17 mouse cellular contexts compared by ENCODE assay signal in genomic region chr9:112119535-112119934, GRCm38 (mm10).
A peak's percentile ranks its signal among the peaks of the same experiment; 100 is the strongest.
DNase-seq lines count a peak whose midpoint lies in the region; ATAC-seq lines count a peak whose summit lies in the region.
"Had no signal": no experiment of that assay in that cellular context is flagged by ENCODE, and none has a peak within 500 bp of the region (broad histone marks: within the 10 kb centered on the region; RNA-seq: fewer than 3 reads in every experiment).

No protein-coding gene starts in this region.

- no peaks in the 10 kb centered on the region for H3K9me3 ChIP-seq in hindbrain, embryonic 14.5 days (ENCODE audit: control insufficient read depth, low read length)
- no peaks in the 10 kb centered on the region for H3K9me3 ChIP-seq in hindbrain, embryonic 12.5 days (replicated peaks)
- no peaks in the 10 kb centered on the region for H3K9me3 ChIP-seq in midbrain, embryonic 14.5 days (ENCODE audit: control insufficient read depth, low read length)
- H3K9me3 ChIP-seq: heart, embryonic 15.5 days; midbrain, embryonic 12.5 days had no signal

- DNase-seq in cerebellum, adult 8-10 months: peak; percentile 32
- no peak for DNase-seq in cerebellum, adult 11-12 months
- no peak for DNase-seq in hindbrain, embryonic 14.5 days (ENCODE audit: low spot score)
- peak; percentile 44 for DNase-seq in R1 (ENCODE audit: low read depth, low spot score)
- DNase-seq in midbrain, embryonic 14.5 days: no peak
- DNase-seq in thymus, postnatal 4 days: no peak
- DNase-seq in kidney, postnatal 10 days: no peak
- DNase-seq: adrenal gland, postnatal 36 days; heart, adult 18-20 months; kidney, adult 8-10 months; kidney, postnatal 4 days; layer of hippocampus, postnatal 36 days; lung, postnatal 14 days; thymus, postnatal 25 days had no signal

- 35% methylated on average over 3 of the region's 3 CpGs for whole genome bisulfite sequencing in hindbrain, embryonic 14.5 days
- 29% methylated on average over 3 of the region's 3 CpGs for WGBS in hindbrain, embryonic 12.5 days
- WGBS in midbrain, embryonic 14.5 days: 24% methylated on average over 3 of the region's 3 CpGs

- ATAC-seq in hindbrain, embryonic 14.5 days (ENCODE audit: low FRiP score): no peak
- no peak for ATAC-seq in hindbrain, embryonic 12.5 days (ENCODE audit: low FRiP score)
- ATAC-seq in midbrain, embryonic 14.5 days (ENCODE audit: low FRiP score, low TSS enrichment): no peak

- 0 out of 2 replicates have a peak, but pooled peaks cover 8% of the 10 kb centered on the region for H3K27me3 ChIP-seq in hindbrain, embryonic 14.5 days (ENCODE audit: control insufficient read depth, insufficient read depth, low read length)
- H3K27me3 ChIP-seq in hindbrain, embryonic 12.5 days: peaks cover 14% of the 10 kb centered on the region
- H3K27me3 ChIP-seq in midbrain, embryonic 14.5 days (ENCODE audit: control insufficient read depth, insufficient read depth, low read length): no peaks in the 10 kb centered on the region
- H3K27me3 ChIP-seq: heart, embryonic 15.5 days had no signal

- no peak overlapping the region for H3K4me3 ChIP-seq in hindbrain, embryonic 14.5 days (replicated peaks; ENCODE audit: low read length)
- H3K4me3 ChIP-seq in hindbrain, embryonic 12.5 days: no peak overlapping the region
- H3K4me3 ChIP-seq in midbrain, embryonic 14.5 days (replicated peaks; ENCODE audit: low read depth, low read length): no peak overlapping the region

- H3K4me2 ChIP-seq in hindbrain, embryonic 14.5 days (replicated peaks): 0 out of 2 replicates have a peak overlapping the region, but pooled peaks have one; percentile 55
- H3K4me2 ChIP-seq in hindbrain, embryonic 12.5 days (replicated peaks): no peak overlapping the region
- peak overlapping the region; percentile 53; the same call in 1 of the 2 replicates for H3K4me2 ChIP-seq in midbrain, embryonic 14.5 days (ENCODE audit: low read length)

- peak overlapping the region; percentile 77; the same call in 1 of the 2 replicates for H3K27ac ChIP-seq in hindbrain, embryonic 14.5 days
- H3K27ac ChIP-seq in hindbrain, embryonic 12.5 days: no peak overlapping the region
- H3K27ac ChIP-seq in midbrain, embryonic 14.5 days (replicated peaks; ENCODE audit: low read depth, low read length): peak overlapping the region; percentile 69; the same call in 1 of the 2 replicates
- H3K27ac ChIP-seq: heart, embryonic 15.5 days; midbrain, embryonic 12.5 days had no signal

- H3K36me3 ChIP-seq in hindbrain, embryonic 14.5 days (replicated peaks; ENCODE audit: control insufficient read depth, insufficient read depth): peaks cover 22% of the 10 kb centered on the region
- H3K36me3 ChIP-seq in hindbrain, embryonic 12.5 days: no peaks in the 10 kb centered on the region
- no peaks in the 10 kb centered on the region for H3K36me3 ChIP-seq in midbrain, embryonic 14.5 days (ENCODE audit: control insufficient read depth, insufficient read depth, low read length)
- H3K36me3 ChIP-seq: heart, embryonic 15.5 days; midbrain, embryonic 12.5 days had no signal

- no peak overlapping the region for H3K9ac ChIP-seq in hindbrain, embryonic 14.5 days
- no peak overlapping the region for H3K9ac ChIP-seq in hindbrain, embryonic 12.5 days
- no peak overlapping the region for H3K9ac ChIP-seq in midbrain, embryonic 14.5 days (replicated peaks; ENCODE audit: low read length)
- H3K9ac ChIP-seq: heart, embryonic 15.5 days; midbrain, embryonic 12.5 days had no signal

- peaks cover 29% of the 10 kb centered on the region for H3K4me1 ChIP-seq in hindbrain, embryonic 14.5 days (replicated peaks; ENCODE audit: control insufficient read depth, insufficient read depth, low read length)
- peaks cover 33% of the 10 kb centered on the region for H3K4me1 ChIP-seq in hindbrain, embryonic 12.5 days
- peaks cover 20% of the 10 kb centered on the region for H3K4me1 ChIP-seq in midbrain, embryonic 14.5 days (ENCODE audit: control insufficient read depth, insufficient read depth, low read length)

Comparison
In these comparisons a context has a peak if more than half of its experiments do, and no peak if none do; other contexts are left out.
1. DNase-seq: peak in cerebellum, adult 8-10 months (single experiment) and R1 (single experiment); none in cerebellum, adult 11-12 months (single experiment), hindbrain, embryonic 14.5 days (single experiment), midbrain, embryonic 14.5 days (single experiment), thymus, postnatal 4 days (single experiment) and kidney, postnatal 10 days (single experiment).